Mouse (Mus musculus): ENCODE results near the gene 2310030G06Rik. TPM values are rescaled to one million over a fixed set of nuclear protein-coding genes. Genes with fewer than 3 reads are reported as not detected.
A peak's percentile ranks its signal among the peaks of the same experiment; 100 is the strongest.

Gene 2310030G06Rik
- polyA plus RNA-seq, 1 experiment from 2014 or later = 0.79 TPM

DNA sequence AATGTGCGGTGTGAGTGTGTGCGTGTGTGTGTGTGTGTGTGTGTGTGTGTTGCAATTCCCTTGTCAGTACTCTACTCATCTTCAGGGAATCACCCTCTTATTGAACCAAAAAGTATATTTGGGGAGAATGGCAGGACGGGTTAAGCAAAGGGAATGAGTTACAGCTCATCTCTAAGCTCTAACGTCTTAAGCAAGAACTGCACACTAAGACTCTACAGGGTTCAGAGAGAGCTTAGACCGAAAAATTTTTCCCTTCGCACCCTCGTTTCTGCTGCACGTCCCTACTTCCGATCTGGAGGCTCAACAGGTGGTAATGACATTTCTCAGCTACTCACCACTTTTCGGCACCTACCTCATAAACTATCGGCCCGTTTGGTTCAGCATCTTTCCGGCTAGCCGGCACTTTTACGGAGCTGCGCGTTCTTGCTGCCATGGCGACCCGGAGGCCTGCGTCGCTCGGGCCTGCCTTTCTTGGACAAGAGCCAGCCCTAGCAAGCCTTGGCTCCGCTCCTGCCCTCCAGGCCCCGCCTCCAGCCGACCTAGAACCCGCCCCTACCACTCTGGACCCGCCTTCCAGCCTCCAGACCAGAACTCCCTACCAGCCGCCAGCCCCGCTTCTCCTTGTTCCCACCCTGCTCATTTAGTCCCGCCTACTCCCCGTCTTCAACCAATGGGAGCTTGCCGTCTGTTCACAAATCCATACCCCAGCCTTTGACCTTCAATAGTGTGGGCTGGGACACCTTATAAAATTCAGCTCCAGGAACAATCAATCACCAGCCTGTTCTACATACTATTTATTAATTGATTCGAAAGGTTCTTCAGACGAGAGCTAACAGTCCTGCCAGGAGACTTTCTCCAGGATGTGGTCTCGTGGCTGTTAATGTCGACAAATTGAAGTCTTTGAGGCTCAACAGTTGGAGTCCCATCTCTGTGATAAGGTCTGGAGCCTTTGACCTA, 7.1 kb downstream of the 2310030G06Rik start, which contains the start of gene Dixdc1:
TSS of gene Dixdc1 (minus strand) at position 604 of the 957 bp plus-strand sequence.
- H3K9ac ChIP-seq (ENCODE audit: low read length) = no peak within 1 kb of the TSS; the same call in 1 of the 2 replicates
- peak within 1 kb of the TSS; percentile 71 for H3K4me2 ChIP-seq (ENCODE audit: low read depth, low read length, severe bottlenecking)
- DNase-seq (ENCODE audit: low spot score) = peak; percentile 96
- H3K27me3 ChIP-seq (ENCODE audit: control insufficient read depth, insufficient read depth, low read length) = no peaks in the 10 kb centered on the region; the same call in 1 of the 2 replicates
- H3K4me1 ChIP-seq (replicated peaks; ENCODE audit: control insufficient read depth, insufficient read depth, low read length) = 0 out of 2 replicates have a peak, but pooled peaks cover 2% of the 10 kb centered on the region
- no peaks in the 10 kb centered on the region for H3K9me3 ChIP-seq (ENCODE audit: control insufficient read depth, low read length)
- no peak within 1 kb of the TSS for H3K27ac ChIP-seq (ENCODE audit: low read depth, low read length)
- H3K4me3 ChIP-seq (ENCODE audit: low read depth, low read length) = peak within 1 kb of the TSS; percentile 29
- ATAC-seq (replicated peaks; ENCODE audit: low FRiP score) = peak; percentile 99
- WGBS = 15% methylated on average over 36 of the region's 36 CpGs
- no peaks in the 10 kb centered on the region for H3K36me3 ChIP-seq (ENCODE audit: control insufficient read depth, insufficient read depth, low read length)

GRCm38 (mm10) chr9:50734989-50735388, 11.3 kb downstream of the 2310030G06Rik start:
- ATAC-seq (replicated peaks; ENCODE audit: low FRiP score) = no peak
- no peaks in the 10 kb centered on the region for H3K9me3 ChIP-seq (ENCODE audit: control insufficient read depth, low read length)
- H3K27ac ChIP-seq (ENCODE audit: low read depth, low read length) = no peak overlapping the region
- peaks cover 7% of the 10 kb centered on the region; the same call in 1 of the 2 replicates for H3K4me1 ChIP-seq (replicated peaks; ENCODE audit: control insufficient read depth, insufficient read depth, low read length)
- H3K36me3 ChIP-seq (ENCODE audit: control insufficient read depth, insufficient read depth, low read length) = no peaks in the 10 kb centered on the region
- no peak overlapping the region for H3K4me2 ChIP-seq (ENCODE audit: low read depth, low read length, severe bottlenecking)
- H3K4me3 ChIP-seq (ENCODE audit: low read depth, low read length) = no peak overlapping the region
- WGBS = 9% methylated on average over 9 of the region's 9 CpGs
- H3K9ac ChIP-seq (ENCODE audit: low read length) = no peak overlapping the region
- no peaks in the 10 kb centered on the region; the same call in 1 of the 2 replicates for H3K27me3 ChIP-seq (ENCODE audit: control insufficient read depth, insufficient read depth, low read length)
- DNase-seq (ENCODE audit: low spot score) = peak; percentile 72

GRCm38 (mm10) chr9:50732560-50732959, 13.8 kb downstream of the 2310030G06Rik start:
- Histone ChIP-seq H3K36me3 (ENCODE audit: control insufficient read depth, insufficient read depth, low read length) (no peaks in the 10 kb centered on the region), H3K9me3 (ENCODE audit: control insufficient read depth, low read length) (no peaks in the 10 kb centered on the region), H3K27ac (ENCODE audit: low read depth, low read length) (peak overlapping the region; percentile 26; the same call in 1 of the 2 replicates), H3K27me3 (ENCODE audit: control insufficient read depth, insufficient read depth, low read length) (no peaks in the 10 kb centered on the region; the same call in 1 of the 2 replicates), H3K4me2 (ENCODE audit: low read depth, low read length, severe bottlenecking) (no peak overlapping the region), H3K9ac (ENCODE audit: low read length) (no peak overlapping the region), H3K4me3 (ENCODE audit: low read depth, low read length) (no peak overlapping the region), H3K4me1 (replicated peaks; ENCODE audit: control insufficient read depth, insufficient read depth, low read length) (peaks cover 5% of the 10 kb centered on the region; the same call in 1 of the 2 replicates)
- WGBS = 14% methylated on average over 4 of the region's 4 CpGs
- no peak for ATAC-seq (replicated peaks; ENCODE audit: low FRiP score)
- no peak for DNase-seq (ENCODE audit: low spot score)

DNA sequence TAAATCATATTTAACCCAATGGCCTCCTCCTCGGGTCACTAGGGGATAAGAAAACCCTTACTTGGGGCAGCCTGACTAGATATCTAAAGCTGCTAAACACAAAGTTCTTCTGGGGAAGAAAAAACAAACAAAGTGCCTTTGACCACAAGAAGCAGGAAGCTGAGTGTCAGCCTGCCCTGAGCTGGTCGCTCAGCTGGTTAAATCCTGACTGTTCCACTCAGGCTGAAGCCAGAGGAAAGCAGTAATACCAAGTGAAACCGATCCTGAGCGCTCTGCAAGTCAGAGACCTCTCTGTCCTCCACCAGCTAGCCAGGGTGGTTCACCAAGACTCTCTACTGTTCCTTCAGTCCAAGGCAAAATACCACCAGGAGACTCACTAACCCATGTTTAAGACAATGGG, 16.7 kb downstream of the 2310030G06Rik start:
- Histone ChIP-seq H3K4me1 (replicated peaks; ENCODE audit: control insufficient read depth, insufficient read depth, low read length) (peaks cover 18% of the 10 kb centered on the region), H3K4me3 (ENCODE audit: low read depth, low read length) (no peak overlapping the region), H3K27ac (ENCODE audit: low read depth, low read length) (no peak overlapping the region), H3K36me3 (ENCODE audit: control insufficient read depth, insufficient read depth, low read length) (no peaks in the 10 kb centered on the region), H3K9ac (ENCODE audit: low read length) (no peak overlapping the region), H3K9me3 (ENCODE audit: control insufficient read depth, low read length) (no peaks in the 10 kb centered on the region), H3K27me3 (ENCODE audit: control insufficient read depth, insufficient read depth, low read length) (no peaks in the 10 kb centered on the region), H3K4me2 (ENCODE audit: low read depth, low read length, severe bottlenecking) (no peak overlapping the region)
- ATAC-seq (replicated peaks; ENCODE audit: low FRiP score) (no peak), DNase-seq (ENCODE audit: low spot score) (no peak)
- 71% methylated on average over 4 of the region's 4 CpGs for WGBS

GRCm38 (mm10) chr9:50727925-50728651, 18.2 kb downstream of the 2310030G06Rik start:
- peak; percentile 91 for DNase-seq (ENCODE audit: low spot score)
- H3K4me1 ChIP-seq (replicated peaks; ENCODE audit: control insufficient read depth, insufficient read depth, low read length) = peaks cover 16% of the 10 kb centered on the region
- H3K36me3 ChIP-seq (ENCODE audit: control insufficient read depth, insufficient read depth, low read length) = no peaks in the 10 kb centered on the region
- H3K27ac ChIP-seq (ENCODE audit: low read depth, low read length) = peak overlapping the region; percentile 64; the same call in 1 of the 2 replicates
- peak overlapping the region; percentile 69 for H3K9ac ChIP-seq (ENCODE audit: low read length)
- H3K4me2 ChIP-seq (ENCODE audit: low read depth, low read length, severe bottlenecking) = peak overlapping the region; percentile 89
- WGBS = under 1% methylated on average over 45 of the region's 45 CpGs
- ATAC-seq (replicated peaks; ENCODE audit: low FRiP score) = peak; percentile 92
- H3K9me3 ChIP-seq (ENCODE audit: control insufficient read depth, low read length) = no peaks in the 10 kb centered on the region
- H3K4me3 ChIP-seq (ENCODE audit: low read depth, low read length) = peak overlapping the region; percentile 54
- no peaks in the 10 kb centered on the region for H3K27me3 ChIP-seq (ENCODE audit: control insufficient read depth, insufficient read depth, low read length)

DNA sequence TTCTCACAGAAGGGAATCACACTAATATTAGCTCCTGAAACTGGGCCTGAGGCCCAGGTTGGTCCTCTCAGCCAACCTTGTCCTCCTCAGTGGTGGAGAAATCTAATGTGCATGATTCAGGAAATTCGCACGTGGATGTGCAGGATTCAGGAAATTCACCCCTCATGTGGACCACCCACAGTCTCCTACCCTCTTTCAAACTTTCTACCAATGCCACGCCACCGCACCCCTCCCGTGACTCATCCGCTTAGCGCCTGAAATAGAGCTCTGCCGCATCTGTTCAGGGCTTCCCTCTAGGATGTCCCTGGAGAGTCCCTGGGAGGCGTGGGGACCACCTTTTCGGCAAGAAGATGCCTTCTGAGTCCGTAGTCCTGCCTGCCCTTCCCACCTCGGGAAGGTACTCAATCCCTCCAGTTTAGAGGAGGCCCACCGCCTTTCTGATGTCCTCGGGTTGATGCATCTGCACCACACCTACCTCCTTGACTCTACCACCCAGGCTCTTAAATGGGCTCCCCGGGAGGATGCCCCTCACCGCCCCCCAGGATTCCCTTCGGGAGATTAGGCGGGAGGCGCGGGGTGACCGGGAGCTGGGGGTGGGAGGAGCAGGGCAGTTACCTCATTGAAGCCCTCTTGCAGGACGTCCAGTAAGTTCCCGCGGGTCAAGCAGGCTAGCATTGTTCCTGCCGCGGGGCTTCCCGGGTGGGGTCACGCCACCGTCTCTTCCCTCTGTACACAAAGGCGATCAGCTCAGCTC, 19.0 kb downstream of the 2310030G06Rik start:
- no peaks in the 10 kb centered on the region for H3K27me3 ChIP-seq (ENCODE audit: control insufficient read depth, insufficient read depth, low read length)
- H3K9me3 ChIP-seq (ENCODE audit: control insufficient read depth, low read length) = no peaks in the 10 kb centered on the region
- H3K4me3 ChIP-seq (ENCODE audit: low read depth, low read length) = peak overlapping the region; percentile 54
- ATAC-seq (replicated peaks; ENCODE audit: low FRiP score) = peak; percentile 32
- H3K4me1 ChIP-seq (replicated peaks; ENCODE audit: control insufficient read depth, insufficient read depth, low read length) = peaks cover 15% of the 10 kb centered on the region
- peak overlapping the region; percentile 64 for H3K27ac ChIP-seq (ENCODE audit: low read depth, low read length)
- H3K9ac ChIP-seq (ENCODE audit: low read length) = peak overlapping the region; percentile 69
- WGBS = 2% methylated on average over 30 of the region's 30 CpGs
- DNase-seq (ENCODE audit: low spot score) = peak; percentile 63
- peak overlapping the region; percentile 89 for H3K4me2 ChIP-seq (ENCODE audit: low read depth, low read length, severe bottlenecking)
- no peaks in the 10 kb centered on the region for H3K36me3 ChIP-seq (ENCODE audit: control insufficient read depth, insufficient read depth, low read length)

DNA sequence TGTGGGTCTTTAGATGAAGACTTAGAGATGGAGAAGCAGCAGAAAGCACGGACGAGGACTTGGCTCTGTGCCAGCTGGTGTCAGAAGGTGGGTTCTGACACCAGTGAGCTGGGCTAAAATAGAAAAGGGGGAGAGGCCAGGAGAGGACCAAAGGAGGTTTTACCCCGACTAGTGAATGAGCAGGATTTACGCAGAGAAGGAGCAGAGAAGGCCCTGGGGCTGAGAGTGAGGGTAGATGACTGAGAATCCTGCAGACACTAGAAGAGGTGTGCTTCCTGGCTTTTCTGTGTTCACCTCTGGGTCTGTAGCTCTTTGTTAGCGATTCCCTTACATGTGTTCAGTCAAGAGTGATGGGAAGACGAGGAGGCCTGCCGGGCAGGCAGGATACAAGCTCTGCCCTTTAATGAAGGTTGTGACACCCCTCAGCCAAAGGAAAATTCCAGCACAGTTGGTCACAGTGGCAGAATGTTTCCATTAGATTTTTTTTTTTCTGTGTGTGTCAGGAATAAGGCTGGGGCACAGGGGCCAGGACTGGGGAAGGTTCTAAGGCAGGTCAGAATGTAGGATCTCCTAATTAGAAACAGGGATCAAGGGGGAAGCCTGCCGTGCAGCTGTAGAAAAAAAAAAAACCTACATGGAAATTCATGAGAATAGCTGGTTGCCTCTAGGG, 20.3 kb downstream of the 2310030G06Rik start:
- 28% methylated on average over 8 of the region's 8 CpGs for WGBS
- Histone ChIP-seq H3K36me3 (ENCODE audit: control insufficient read depth, insufficient read depth, low read length) (no peaks in the 10 kb centered on the region), H3K9me3 (ENCODE audit: control insufficient read depth, low read length) (no peaks in the 10 kb centered on the region), H3K4me1 (replicated peaks; ENCODE audit: control insufficient read depth, insufficient read depth, low read length) (peaks cover 16% of the 10 kb centered on the region), H3K27ac (ENCODE audit: low read depth, low read length) (peak overlapping the region; percentile 0), H3K9ac (ENCODE audit: low read length) (peak overlapping the region; percentile 20; the same call in 1 of the 2 replicates), H3K4me2 (ENCODE audit: low read depth, low read length, severe bottlenecking) (peak overlapping the region; percentile 89; the same call in 1 of the 2 replicates), H3K27me3 (ENCODE audit: control insufficient read depth, insufficient read depth, low read length) (no peaks in the 10 kb centered on the region), H3K4me3 (ENCODE audit: low read depth, low read length) (peak overlapping the region; percentile 9; the same call in 1 of the 2 replicates)
- ATAC-seq (replicated peaks; ENCODE audit: low FRiP score) (no peak), DNase-seq (ENCODE audit: low spot score) (no peak)
